Mouse (Mus musculus) brain, embryonic 14.5 days (tissue): Measurements from ENCODE around the gene Ube2f. TPM values are rescaled to one million over a fixed set of nuclear protein-coding genes. Genes with fewer than 3 reads are reported as not detected.

Experiments used
- DNase-seq: peaks from one replicate; pipeline ENCODE4 v3.0.0-alpha.2; 2011; ENCODE audit warnings: low read depth
- CTCF ChIP-seq: fragments of 200-500 bp; IDR thresholded peaks from 2 replicates; pipeline ENCODE4 v1.5.1; 2012; ENCODE audit warnings: inconsistent platforms, mild to moderate bottlenecking, moderate library complexity, borderline replicate concordance; ENCODE audit not compliant: insufficient read depth, insufficient read length; ENCODE audit errors: extremely low read depth
- POLR2A ChIP-seq: fragments of 200-500 bp; IDR thresholded peaks from 2 replicates; pipeline ENCODE4 v1.6.1; 2012; ENCODE audit warnings: mild to moderate bottlenecking, inconsistent platforms, borderline replicate concordance; ENCODE audit not compliant: poor library complexity, insufficient read depth, insufficient read length, severe bottlenecking; ENCODE audit errors: extremely low read depth
- polyA plus RNA-seq: library from polyadenylated mRNA; depleted of rRNA; stranded (reverse); fragments of >200 nt; gene quantifications from 2 replicates; pipeline ENCODE4 v1.2.3, GENCODE M21; 2012

The Ube2f gene
- polyA plus RNA-seq, 1 experiment, result 45.8 TPM

GRCm38 (mm10) chr1:91216504-91217267 is 33.4 kb upstream of the Ube2f start:
- TF ChIP-seq POLR2A (no peak), CTCF (no peak)
- no peak for DNase-seq

- DNase-seq, result no peak
- no peak for TF ChIP-seq CTCF
- TF ChIP-seq POLR2A, result no peak
Measured at GRCm38 (mm10) chr1:91219641-91220321, 30.3 kb upstream of the Ube2f start.

- DNase-seq, result no peak
- no peak for TF ChIP-seq CTCF
- no peak for TF ChIP-seq POLR2A
Measured at GRCm38 (mm10) chr1:91220322-91220672, 29.8 kb upstream of the Ube2f start.

- no peak for DNase-seq
- TF ChIP-seq CTCF (no peak), POLR2A (no peak)
Measured at GRCm38 (mm10) chr1:91226562-91226961, 23.5 kb upstream of the Ube2f start.

GRCm38 (mm10) chr1:91227381-91228054 is 22.6 kb upstream of the Ube2f start:
- no peak for TF ChIP-seq POLR2A
- no peak for TF ChIP-seq CTCF
- no peak for DNase-seq

GRCm38 (mm10) chr1:91231142-91231541 is 19.0 kb upstream of the Ube2f start:
- no peak for TF ChIP-seq CTCF
- no peak for TF ChIP-seq POLR2A
- no peak for DNase-seq

- no peak for TF ChIP-seq POLR2A
- TF ChIP-seq CTCF, result no peak
Measured at GRCm38 (mm10) chr1:91231896-91232295, 18.2 kb upstream of the Ube2f start.

GRCm38 (mm10) chr1:91235395-91235794 is 14.7 kb upstream of the Ube2f start:
- TF ChIP-seq CTCF (no peak), POLR2A (no peak)
- DNase-seq, result no peak

More at GRCm38 (mm10) chr1:91231896-91232295, 18.2 kb upstream of the Ube2f start:
- no peak for DNase-seq

- TF ChIP-seq CTCF, result no peak
- no peak for TF ChIP-seq POLR2A
- DNase-seq, result no peak
Measured at GRCm38 (mm10) chr1:91237676-91238075, 12.4 kb upstream of the Ube2f start.

- TF ChIP-seq CTCF, result peak; percentile 56
- TF ChIP-seq POLR2A, result no peak
- peak; percentile 32 for DNase-seq
Measured at GRCm38 (mm10) chr1:91239112-91239511, 11.0 kb upstream of the Ube2f start.

GRCm38 (mm10) chr1:91239800-91240199 is 10.3 kb upstream of the Ube2f start:
- no peak for DNase-seq
- TF ChIP-seq CTCF (no peak), POLR2A (no peak)
